Mouse (Mus musculus) thymus, postnatal 4 days (tissue): ENCODE measurements around the gene Nubp2.

ENCODE experiments used
- DNase-seq: peaks from one replicate; pipeline ENCODE4 v3.0.0; 2021

Gene Nubp2

GRCm38 (mm10) chr17:24860076-24860475 is 26.1 kb downstream of the Nubp2 start:
- DNase-seq = no peak

GRCm38 (mm10) chr17:24858967-24859366 is 27.2 kb downstream of the Nubp2 start:
- DNase-seq = no peak

- DNase-seq = no peak
Observed at GRCm38 (mm10) chr17:24857831-24858470, 28.2 kb downstream of the Nubp2 start.

GRCm38 (mm10) chr17:24856589-24856988 is 29.6 kb downstream of the Nubp2 start:
- DNase-seq = no peak

- no peak for DNase-seq
Observed at GRCm38 (mm10) chr17:24855838-24856464, 30.2 kb downstream of the Nubp2 start.

GRCm38 (mm10) chr17:24851381-24852125 is 34.6 kb downstream of the Nubp2 start:
- no peak for DNase-seq

GRCm38 (mm10) chr17:24850773-24851127 is 35.4 kb downstream of the Nubp2 start:
- DNase-seq = no peak

GRCm38 (mm10) chr17:24850065-24850772 is 35.9 kb downstream of the Nubp2 start, which contains the start of gene Fahd1:
TSS of gene Fahd1 (minus strand) at chr17:24850364.
- peak; percentile 91 for DNase-seq

- DNase-seq = no peak
Observed at GRCm38 (mm10) chr17:24849733-24850064, 36.5 kb downstream of the Nubp2 start.

- DNase-seq = no peak
Observed at GRCm38 (mm10) chr17:24848600-24849031, 37.5 kb downstream of the Nubp2 start.

- DNase-seq = no peak
Observed at GRCm38 (mm10) chr17:24847386-24847785, 38.8 kb downstream of the Nubp2 start.

- no peak for DNase-seq
Observed at GRCm38 (mm10) chr17:24844525-24844924, 41.6 kb downstream of the Nubp2 start.

- peak; percentile 23 for DNase-seq
Observed at GRCm38 (mm10) chr17:24842631-24843030, 43.5 kb downstream of the Nubp2 start.

- peak; percentile 68 for DNase-seq
Observed at GRCm38 (mm10) chr17:24841133-24841532, 45.0 kb downstream of the Nubp2 start.

GRCm38 (mm10) chr17:24840341-24840740 is 45.8 kb downstream of the Nubp2 start:
- DNase-seq = no peak

GRCm38 (mm10) chr17:24839842-24840241 is 46.3 kb downstream of the Nubp2 start, which contains the start of gene Hagh:
TSS of gene Hagh (plus strand) at chr17:24840143.
- no peak for DNase-seq
